Comparison of ENCODE assay signal across 18 mouse cellular contexts in the genomic region with DNA sequence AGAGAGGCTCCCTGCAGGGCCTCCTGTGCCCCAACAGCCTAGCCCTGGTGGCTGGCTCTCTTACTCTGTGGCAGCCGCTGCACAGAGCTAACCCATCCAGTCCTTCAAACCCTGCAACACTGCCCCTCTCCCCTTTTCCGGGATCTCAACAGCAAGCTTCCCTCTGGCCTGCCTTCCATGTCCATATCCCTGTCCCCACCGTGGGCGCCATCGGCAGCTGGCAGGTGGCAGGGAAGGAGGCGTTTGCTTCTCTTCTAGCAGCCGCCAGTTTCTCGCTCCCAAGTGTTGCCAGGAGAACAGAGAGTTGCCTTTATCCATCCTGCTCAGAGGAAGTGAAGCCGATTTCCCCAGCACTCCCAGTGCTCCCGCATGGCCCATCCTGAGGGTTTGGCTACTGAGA.
DNase-seq lines count a peak whose midpoint lies in the region; ATAC-seq and TF ChIP-seq lines count a peak whose summit lies in the region.
"Had no signal": no experiment of that assay in that cellular context is flagged by ENCODE, and none has a peak within 500 bp of the region (broad histone marks: within the 10 kb centered on the region; RNA-seq: fewer than 3 reads in every experiment).

No protein-coding gene starts in this region.

- DNase-seq in cerebellum, postnatal 10 days = peak; percentile 71
- DNase-seq in cerebellum, adult 11 months = no peak
- DNase-seq in frontal cortex, postnatal 36 days (ENCODE audit: low spot score in 2 of 2) = peak; percentile 75 to 78
- peak; percentile 58 to 67 for DNase-seq in left cerebral cortex, adult 2 months (ENCODE audit: extremely low spot score in 1 of 2, low spot score in 2 of 2)
- DNase-seq in right cerebral cortex, postnatal 14 days = peak; percentile 73
- no peak for DNase-seq in spleen, adult 12 weeks (ENCODE audit: low spot score)
- no peak for DNase-seq in adrenal gland, postnatal 10 days
- DNase-seq: heart, adult 2 months; heart, postnatal 4 days; thymus, postnatal 25 days had no signal

- H3K4me2 ChIP-seq in kidney, embryonic 15.5 days = no peak overlapping the region
- H3K4me2 ChIP-seq: embryonic facial prominence, embryonic 15.5 days; forebrain, embryonic 13.5 days; liver, embryonic 12.5 days; stomach, embryonic 15.5 days had no signal

- 94% methylated on average over 10 of the region's 10 CpGs for WGBS in kidney, embryonic 15.5 days

- intact Hi-C loops in left cerebral cortex, adult 2 months (cut with DNase I) = loop anchor here (2.0 to 5.0 kb wide), 2 partner anchors 41 to 108 kb away; no protein-coding TSS in a partner anchor

- no peak overlapping the region for H3K4me3 ChIP-seq in left cerebral cortex, adult 2 months
- no peak overlapping the region for H3K4me3 ChIP-seq in kidney, embryonic 15.5 days (replicated peaks)
- H3K4me3 ChIP-seq: embryonic facial prominence, embryonic 15.5 days; forebrain, embryonic 13.5 days; heart, adult 2 months; liver, embryonic 12.5 days; midbrain, embryonic 10.5 days; myocyte; stomach, embryonic 15.5 days had no signal

- no peak overlapping the region for H3K9ac ChIP-seq in kidney, embryonic 15.5 days
- H3K9ac ChIP-seq: embryonic facial prominence, embryonic 15.5 days; forebrain, embryonic 13.5 days; liver, embryonic 12.5 days; stomach, embryonic 15.5 days had no signal

- H3K4me1 ChIP-seq in kidney, embryonic 15.5 days = no peaks in the 10 kb centered on the region
- H3K4me1 ChIP-seq: embryonic facial prominence, embryonic 15.5 days; forebrain, embryonic 13.5 days; liver, embryonic 12.5 days; midbrain, embryonic 10.5 days; stomach, embryonic 15.5 days had no signal

- no peak for ATAC-seq in kidney, embryonic 15.5 days (replicated peaks; ENCODE audit: low FRiP score)
- ATAC-seq: forebrain, embryonic 13.5 days; liver, embryonic 12.5 days; lung, postnatal 0 days had no signal

- H3K27ac ChIP-seq in left cerebral cortex, adult 2 months = peak overlapping the region; percentile 90
- no peak overlapping the region for H3K27ac ChIP-seq in kidney, embryonic 15.5 days
- H3K27ac ChIP-seq: embryonic facial prominence, embryonic 15.5 days; forebrain, embryonic 13.5 days; heart, adult 2 months; liver, embryonic 12.5 days; midbrain, embryonic 10.5 days; stomach, embryonic 15.5 days had no signal

- TF ChIP-seq CTCF in left cerebral cortex, adult 2 months (IDR thresholded peaks at IDR 0.05) = no peak

- no peaks in the 10 kb centered on the region for H3K9me3 ChIP-seq in kidney, embryonic 15.5 days (replicated peaks)
- H3K9me3 ChIP-seq: embryonic facial prominence, embryonic 15.5 days; forebrain, embryonic 13.5 days; liver, embryonic 12.5 days; midbrain, embryonic 10.5 days; stomach, embryonic 15.5 days had no signal

- H3K36me3 ChIP-seq in kidney, embryonic 15.5 days = no peaks in the 10 kb centered on the region
- H3K36me3 ChIP-seq: embryonic facial prominence, embryonic 15.5 days; liver, embryonic 12.5 days; midbrain, embryonic 10.5 days; stomach, embryonic 15.5 days had no signal

- no peaks in the 10 kb centered on the region for H3K27me3 ChIP-seq in kidney, embryonic 15.5 days
- H3K27me3 ChIP-seq: embryonic facial prominence, embryonic 15.5 days; forebrain, embryonic 13.5 days; liver, embryonic 12.5 days; stomach, embryonic 15.5 days had no signal

Comparison
In these comparisons a context has a peak if more than half of its experiments do, and no peak if none do; other contexts are left out.
1. DNase-seq: peak in cerebellum, postnatal 10 days (2 of 2), frontal cortex, postnatal 36 days (2 of 2), left cerebral cortex, adult 2 months (2 of 2) and right cerebral cortex, postnatal 14 days (single experiment); none in cerebellum, adult 11 months (single experiment), spleen, adult 12 weeks (single experiment) and adrenal gland, postnatal 10 days (single experiment).